Mouse (Mus musculus) liver, embryonic 14.5 days (tissue): ENCODE results near the gene Ptprr. TPM values are rescaled to one million over a fixed set of nuclear protein-coding genes. Genes with fewer than 3 reads are reported as not detected.

Source experiments
- ATAC-seq: fragments of 200-750 bp; cut with Nextera tagmentation; 2 replicates; pipeline ENCODE4 v1.8.0; 2017; ENCODE audit warnings: moderate number of reproducible peaks, mild to moderate bottlenecking, moderate library complexity; ENCODE audit not compliant: insufficient read depth
- DNase-seq, 3 experiments: peaks; one replicate each; pipeline ENCODE4 v3.0.0-alpha.2; 2012 to 2013; ENCODE audit warnings: low read depth in 3 of 3, low spot score in 3 of 3
- H3K27ac ChIP-seq: fragments of 300-500 bp; sonication (generic); 2 replicates; pipeline ENCODE4 v1.5.1; 2014; ENCODE audit warnings: moderate library complexity, mild to moderate bottlenecking, control low read depth, inconsistent platforms
- H3K27me3 ChIP-seq: fragments of 300-500 bp; sonication (generic); 2 replicates; pipeline ENCODE4 v1.6.1; 2014; ENCODE audit warnings: mild to moderate bottlenecking, low read length, moderate library complexity; ENCODE audit not compliant: control insufficient read depth, insufficient read depth
- H3K36me3 ChIP-seq: fragments of 300-500 bp; sonication (generic); replicated peaks from 2 replicates; pipeline ENCODE4 v1.6.1; 2014; ENCODE audit warnings: low read depth; ENCODE audit not compliant: control insufficient read depth, insufficient read depth
- H3K4me1 ChIP-seq, 2 experiments: fragments of 200-500 bp in 1 of 2; fragments of 300-500 bp in 1 of 2; sonication (generic) in 1 of 2; replicated peaks; 2 replicates each; pipeline ENCODE4 v1.6.1; 2012 to 2014; ENCODE audit warnings: antibody characterized with exemption in 1 of 2, inconsistent platforms in 1 of 2, low read length in 1 of 2; ENCODE audit not compliant: control insufficient read depth in 2 of 2, insufficient read depth in 2 of 2
- H3K4me2 ChIP-seq: fragments of 300-500 bp; sonication (generic); 2 replicates; pipeline ENCODE4 v1.6.1; 2014; ENCODE audit warnings: low read depth, mild to moderate bottlenecking, control low read depth, moderate library complexity
- H3K4me3 ChIP-seq, 2 experiments: fragments of 200-500 bp in 1 of 2; fragments of 300-500 bp in 1 of 2; sonication (generic) in 1 of 2; 2 replicates each; pipeline ENCODE4 v1.5.1; 2012 to 2014; ENCODE audit warnings: low read depth in 2 of 2, low read length in 2 of 2, mild to moderate bottlenecking in 2 of 2, control low read depth in 1 of 2, inconsistent platforms in 1 of 2, moderate library complexity in 1 of 2; ENCODE audit not compliant: insufficient read depth in 1 of 2
- H3K9ac ChIP-seq: fragments of 300-500 bp; sonication (generic); replicated peaks from 2 replicates; pipeline ENCODE4 v1.6.1; 2014; ENCODE audit warnings: mild to moderate bottlenecking, control low read depth, moderate library complexity
- H3K9me3 ChIP-seq: fragments of 300-500 bp; sonication (generic); 2 replicates; pipeline ENCODE4 v1.6.1; 2016; ENCODE audit warnings: low read length, mixed read lengths; ENCODE audit not compliant: control insufficient read depth
- CTCF ChIP-seq: IDR thresholded peaks from 2 replicates; pipeline ENCODE4 v1.5.1; 2016; ENCODE audit warnings: antibody characterized with exemption, low read depth, control low read depth
- EP300 ChIP-seq: IDR thresholded peaks from 2 replicates; pipeline ENCODE4 v1.6.1; 2016; ENCODE audit warnings: antibody characterized with exemption, low read depth
- WGBS: fragments of 180-500 bp; shearing (Covaris S2); extraction: QIAGEN DNeasy Blood & Tissue Kit; methylation state at CpG from one replicate; pipeline ENCODE4 v1.1.7; 2014; ENCODE audit not compliant: insufficient replicate concordance; 5-methylcytosine and 5-hydroxymethylcytosine counted together
- polyA plus RNA-seq, 2 experiments: library from polyadenylated mRNA; depleted of rRNA in 1 of 2; stranded (reverse) in 1 of 2; unstranded in 1 of 2; fragments of >200 nt; fragmentation: Nextera tagmentation in 1 of 2; extraction: Ambion mirVana in 1 of 2; gene quantifications; 2 replicates each; pipeline versions ENCODE4 v1.2.1 to v1.2.3; 2012 to 2014

The Ptprr gene
- polyA plus RNA-seq, 2 experiments, result 0.03 to 0.19 TPM

DNA sequence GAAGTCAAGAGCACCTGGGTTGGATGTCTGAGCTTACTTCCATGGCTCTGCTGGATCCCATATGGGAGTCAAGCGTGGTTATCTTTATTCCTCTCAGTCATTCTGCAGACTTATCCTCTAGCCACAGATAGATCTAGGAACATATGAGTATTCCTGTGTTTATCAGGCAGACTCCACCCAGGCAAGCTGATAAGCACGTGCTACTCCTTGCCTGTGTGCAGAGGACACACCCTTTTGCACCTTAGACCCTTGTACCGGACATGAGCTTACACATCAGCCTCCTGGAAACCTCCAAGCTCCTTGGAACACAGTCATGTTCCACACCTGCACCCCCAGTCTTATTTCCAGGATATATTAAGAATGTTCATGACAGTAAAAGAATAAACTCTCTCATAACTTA, 165.2 kb downstream of the Ptprr start:
- H3K9ac ChIP-seq, result no peak overlapping the region
- H3K4me3 ChIP-seq, result no peak overlapping the region
- H3K27ac ChIP-seq, result no peak overlapping the region
- H3K27me3 ChIP-seq, result no peaks in the 10 kb centered on the region
- TF ChIP-seq EP300 (peak; percentile 34; the same call in 1 of the 2 replicates), CTCF (no peak)
- H3K9me3 ChIP-seq, result no peaks in the 10 kb centered on the region
- peak; percentile 67; the same call in 1 of the 2 replicates for ATAC-seq
- no peak for DNase-seq
- WGBS, result 19% methylated on average over 3 of the region's 3 CpGs
- no peaks in the 10 kb centered on the region for H3K36me3 ChIP-seq
- H3K4me1 ChIP-seq, result peaks cover 0 to 5% of the 10 kb centered on the region in 2 experiments; a peak in 2 of 4 replicates
- no peak overlapping the region for H3K4me2 ChIP-seq

DNA sequence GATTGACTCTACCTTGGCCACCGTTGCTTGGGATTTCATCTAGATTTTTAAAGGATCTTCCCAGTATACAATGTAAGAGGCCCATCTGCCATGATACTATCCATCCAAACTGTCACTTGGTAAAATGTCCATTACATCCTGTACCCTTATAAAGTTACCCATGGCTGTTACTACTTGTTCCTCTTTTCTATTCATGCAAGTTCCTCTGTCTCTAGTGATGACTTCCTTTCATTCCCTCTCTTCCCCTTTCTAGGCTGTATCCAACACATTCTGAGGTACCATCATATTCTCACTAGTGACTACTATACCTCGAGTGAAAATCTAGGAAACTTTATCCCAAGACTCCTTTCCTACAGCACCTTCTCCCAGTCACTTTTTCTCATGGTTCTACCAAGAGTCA, 173.7 kb downstream of the Ptprr start:
- no peaks in the 10 kb centered on the region for H3K27me3 ChIP-seq
- DNase-seq (no peak), ATAC-seq (no peak)
- no peaks in the 10 kb centered on the region for H3K4me1 ChIP-seq
- H3K36me3 ChIP-seq, result no peaks in the 10 kb centered on the region
- 27% methylated on average over 2 of the region's 2 CpGs for WGBS
- H3K4me2 ChIP-seq, result no peak overlapping the region
- H3K27ac ChIP-seq, result no peak overlapping the region
- no peak overlapping the region for H3K9ac ChIP-seq
- H3K9me3 ChIP-seq, result no peaks in the 10 kb centered on the region
- H3K4me3 ChIP-seq, result no peak overlapping the region
- TF ChIP-seq EP300, result no peak
- TF ChIP-seq CTCF, result no peak

GRCm38 (mm10) chr10:116192293-116192692, 174.3 kb downstream of the Ptprr start:
- Histone ChIP-seq H3K27me3 (no peaks in the 10 kb centered on the region), H3K9ac (no peak overlapping the region), H3K36me3 (no peaks in the 10 kb centered on the region), H3K4me2 (no peak overlapping the region), H3K27ac (no peak overlapping the region), H3K4me1 (no peaks in the 10 kb centered on the region), H3K4me3 (no peak overlapping the region), H3K9me3 (no peaks in the 10 kb centered on the region)
- ATAC-seq (no peak), DNase-seq (no peak)
- TF ChIP-seq EP300 (no peak), CTCF (no peak)
- WGBS, result 60% methylated on average over 8 of the region's 8 CpGs

DNA sequence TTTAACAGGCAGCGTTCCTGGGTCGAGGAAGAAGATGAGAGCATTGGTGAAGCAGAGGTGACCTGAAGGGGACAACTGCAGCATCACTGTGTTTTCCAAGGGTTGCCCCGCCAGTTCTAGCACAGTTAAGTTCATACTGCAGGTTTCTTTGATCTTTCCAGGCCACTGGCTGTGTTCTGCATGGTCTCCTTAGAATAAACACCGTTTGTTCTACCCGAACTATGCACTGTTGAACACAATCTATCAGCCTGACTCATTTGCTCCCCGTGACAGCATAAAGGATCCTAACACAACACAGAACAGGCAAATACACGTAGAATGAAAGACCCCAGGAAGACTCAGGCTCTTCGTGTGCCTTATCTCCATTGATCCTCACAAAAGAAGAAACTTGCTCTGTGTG, 176.4 kb downstream of the Ptprr start:
- H3K4me3 ChIP-seq, result no peak overlapping the region
- no peak overlapping the region for H3K27ac ChIP-seq
- 60% methylated on average over 8 of the region's 8 CpGs for WGBS
- no peak overlapping the region for H3K4me2 ChIP-seq
- H3K9ac ChIP-seq, result no peak overlapping the region
- no peaks in the 10 kb centered on the region for H3K27me3 ChIP-seq
- no peaks in the 10 kb centered on the region for H3K4me1 ChIP-seq
- no peaks in the 10 kb centered on the region for H3K36me3 ChIP-seq
- ATAC-seq (no peak), DNase-seq (no peak)
- H3K9me3 ChIP-seq, result no peaks in the 10 kb centered on the region
- no peak for TF ChIP-seq CTCF
- no peak for TF ChIP-seq EP300

DNA sequence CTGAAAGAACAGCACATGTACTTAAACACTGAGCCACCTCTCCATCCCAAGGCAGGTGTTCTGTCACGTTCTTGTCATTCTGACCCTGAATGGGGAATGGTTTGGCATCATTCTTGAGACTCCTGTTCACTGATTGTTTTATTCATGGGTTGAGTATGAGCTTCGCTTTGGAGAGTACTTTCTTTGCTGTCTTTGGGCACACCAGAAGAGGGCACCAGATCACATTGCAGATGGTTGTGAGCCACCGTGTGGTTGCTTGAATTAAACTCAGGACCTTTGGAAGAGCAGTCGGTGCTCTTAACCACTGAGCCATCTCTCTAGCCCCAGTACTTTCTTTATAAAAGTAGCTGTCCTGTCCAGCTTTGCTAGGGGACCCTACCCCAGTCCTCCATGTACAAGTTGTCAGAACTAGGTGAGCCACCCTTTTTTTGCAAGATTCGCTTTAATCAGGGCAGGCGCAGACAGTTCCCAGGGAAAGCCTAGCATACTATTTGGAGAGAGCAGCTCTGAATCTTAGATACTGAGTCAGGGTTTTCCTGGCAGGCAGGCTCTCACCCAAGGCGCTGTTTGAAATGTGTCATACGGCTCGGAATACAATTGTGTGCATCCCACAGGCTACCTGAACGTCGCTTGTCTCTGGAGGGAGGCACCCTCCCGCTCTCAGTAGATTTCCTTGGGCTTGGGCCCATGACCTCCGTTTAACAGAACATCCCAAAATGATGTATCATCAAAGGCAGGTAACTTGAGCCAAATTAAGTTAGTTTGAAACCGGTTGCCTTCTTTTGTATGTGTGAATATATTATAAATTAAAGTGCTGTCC, 178.8 kb downstream of the Ptprr start:
- WGBS, result 21% methylated on average over 14 of the region's 14 CpGs

More for the DNA sequence above, 178.8 kb downstream of the Ptprr start:
- no peaks in the 10 kb centered on the region for H3K27me3 ChIP-seq
- H3K4me3 ChIP-seq, result no peak overlapping the region
- H3K4me1 ChIP-seq, result no peaks in the 10 kb centered on the region
- no peaks in the 10 kb centered on the region for H3K36me3 ChIP-seq
- no peak overlapping the region for H3K4me2 ChIP-seq
- TF ChIP-seq EP300 (no peak), CTCF (peak; percentile 30)
- no peaks in the 10 kb centered on the region for H3K9me3 ChIP-seq
- H3K27ac ChIP-seq, result no peak overlapping the region
- ATAC-seq, result no peak
- DNase-seq, result no peak
- no peak overlapping the region for H3K9ac ChIP-seq
